Mouse (Mus musculus): Measurements from ENCODE around the gene Slc25a26. TPM values are rescaled to one million over a fixed set of nuclear protein-coding genes. Genes with fewer than 3 reads are reported as not detected.

The Slc25a26 gene
- polyA plus RNA-seq, 1 experiment from 2014 or later: 6.8 TPM

GRCm38 (mm10) chr6:94631779-94632082 lies 131.6 kb downstream of the Slc25a26 start:
- peak overlapping the region; percentile 83 for H3K27ac ChIP-seq
- WGBS: 52% methylated on average over 6 of the region's 6 CpGs
- H3K36me3 ChIP-seq: peaks cover 2% of the 10 kb centered on the region; the same call in 1 of the 2 replicates
- no peak overlapping the region for H3K9ac ChIP-seq
- no peak overlapping the region for H3K4me3 ChIP-seq
- H3K9me3 ChIP-seq (replicated peaks): no peaks in the 10 kb centered on the region
- peak; percentile 51; the same call in 1 of the 2 replicates for ATAC-seq (ENCODE audit: low FRiP score)
- no peak overlapping the region for H3K4me2 ChIP-seq (replicated peaks)
- H3K27me3 ChIP-seq: no peaks in the 10 kb centered on the region
- H3K4me1 ChIP-seq: peaks cover 75% of the 10 kb centered on the region

DNA sequence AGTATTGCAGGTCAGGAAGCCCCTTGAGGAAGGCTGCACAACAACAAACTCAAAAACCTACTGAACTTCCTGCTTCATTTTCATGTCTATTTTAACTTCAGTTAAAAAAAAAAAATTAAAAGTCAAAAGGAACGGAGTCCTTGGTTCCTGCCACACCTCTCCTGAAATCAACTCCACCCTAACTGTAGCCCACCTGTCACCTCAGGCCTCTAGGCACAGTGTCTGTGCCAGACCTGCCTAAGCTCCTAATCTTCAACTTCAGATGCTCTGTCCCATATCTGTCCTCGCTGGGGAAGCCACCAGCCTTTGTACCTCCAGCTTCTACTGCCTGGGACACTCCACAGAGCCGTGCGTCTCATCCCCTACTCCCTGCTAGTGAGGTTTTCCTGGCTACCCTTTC lies 134.1 kb downstream of the Slc25a26 start:
- 84% methylated on average over 4 of the region's 4 CpGs for WGBS

DNA sequence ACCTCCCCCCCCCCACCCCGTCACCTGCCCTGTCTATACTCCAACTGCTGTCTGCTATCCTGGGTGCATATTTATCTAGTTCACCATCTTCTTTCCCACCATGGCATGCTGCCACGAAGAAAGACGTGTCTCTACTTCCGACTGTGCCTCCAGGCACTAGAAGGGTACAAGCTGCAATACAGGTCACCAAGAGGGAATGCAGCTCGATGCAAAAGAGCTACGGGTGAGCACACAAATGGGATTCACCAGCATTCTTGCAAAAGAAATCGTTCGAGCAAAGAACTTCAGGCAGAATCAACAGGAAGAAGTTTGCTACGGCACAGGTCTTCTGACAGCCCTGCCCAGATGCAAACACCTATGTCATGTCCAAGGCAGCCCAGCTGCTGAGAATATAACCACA lies 134.6 kb downstream of the Slc25a26 start:
- no peak for ATAC-seq (ENCODE audit: low FRiP score)
- peaks cover 71% of the 10 kb centered on the region for H3K4me1 ChIP-seq
- WGBS: 69% methylated on average over 9 of the region's 9 CpGs

More for the DNA sequence above, 134.1 kb downstream of the Slc25a26 start:
- no peaks in the 10 kb centered on the region for H3K27me3 ChIP-seq
- H3K36me3 ChIP-seq: 0 out of 2 replicates have a peak, but pooled peaks cover 2% of the 10 kb centered on the region
- H3K9me3 ChIP-seq (replicated peaks): no peaks in the 10 kb centered on the region
- ATAC-seq (ENCODE audit: low FRiP score): no peak
- peak overlapping the region; percentile 48; the same call in 1 of the 2 replicates for H3K27ac ChIP-seq
- no peak overlapping the region for H3K4me2 ChIP-seq (replicated peaks)
- no peak overlapping the region for H3K4me3 ChIP-seq
- peaks cover 72% of the 10 kb centered on the region for H3K4me1 ChIP-seq
- no peak overlapping the region for H3K9ac ChIP-seq

DNA sequence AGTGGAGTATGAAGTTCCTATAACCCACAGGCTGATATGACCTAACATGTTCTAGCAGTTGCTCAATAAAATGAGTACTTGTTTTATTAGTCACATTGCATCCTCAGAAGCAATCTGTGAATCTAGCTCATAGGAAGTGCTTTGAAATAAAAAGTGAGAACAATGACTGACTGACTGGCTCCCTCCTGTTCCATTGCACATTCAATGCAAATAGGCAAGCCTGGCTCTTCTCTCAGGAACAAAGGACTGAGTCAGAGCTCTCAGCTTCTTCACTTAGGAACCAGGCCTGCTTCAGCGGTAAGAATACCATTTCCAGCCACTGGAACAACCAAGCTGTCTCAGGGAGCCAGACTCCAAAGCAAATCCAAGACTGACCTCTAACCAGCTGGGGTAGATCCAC lies 135.2 kb downstream of the Slc25a26 start:
- Histone ChIP-seq H3K4me2 (replicated peaks) (no peak overlapping the region), H3K27ac (0 out of 2 replicates have a peak overlapping the region, but pooled peaks have one; percentile 36), H3K27me3 (no peaks in the 10 kb centered on the region), H3K36me3 (no peaks in the 10 kb centered on the region), H3K9ac (no peak overlapping the region; the same call in 1 of the 2 replicates), H3K4me3 (no peak overlapping the region), H3K9me3 (replicated peaks) (no peaks in the 10 kb centered on the region), H3K4me1 (peaks cover 69% of the 10 kb centered on the region)
- ATAC-seq (ENCODE audit: low FRiP score): no peak
- WGBS: 24% methylated on average over 1 of the region's 1 CpGs

More for the DNA sequence above, 134.6 kb downstream of the Slc25a26 start:
- Histone ChIP-seq H3K36me3 (0 out of 2 replicates have a peak, but pooled peaks cover 2% of the 10 kb centered on the region), H3K4me3 (no peak overlapping the region), H3K9me3 (replicated peaks) (no peaks in the 10 kb centered on the region), H3K4me2 (replicated peaks) (no peak overlapping the region), H3K27me3 (no peaks in the 10 kb centered on the region), H3K9ac (no peak overlapping the region), H3K27ac (0 out of 2 replicates have a peak overlapping the region, but pooled peaks have one; percentile 36)

DNA sequence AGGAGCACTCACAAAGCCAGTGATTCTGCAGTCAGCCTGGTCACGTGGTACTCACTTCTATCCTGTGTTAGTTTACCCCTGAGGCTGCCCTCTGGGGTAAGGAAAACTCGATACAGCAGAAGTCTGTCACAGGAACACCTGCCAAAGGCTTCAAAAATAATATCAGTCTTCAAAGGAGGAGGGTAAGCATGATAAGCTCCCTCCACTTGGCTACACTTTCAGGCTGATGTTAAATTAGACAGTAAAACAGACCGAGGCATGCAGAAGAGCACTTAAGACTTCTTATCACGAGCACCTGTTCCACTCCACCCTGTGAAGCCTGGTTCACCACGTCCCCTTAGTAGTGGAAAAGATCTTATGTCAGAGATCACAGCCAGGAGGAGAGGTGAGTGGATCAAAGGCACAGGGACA lies 136.9 kb downstream of the Slc25a26 start:
- Histone ChIP-seq H3K9me3 (replicated peaks) (no peaks in the 10 kb centered on the region), H3K27ac (no peak overlapping the region; the same call in 1 of the 2 replicates), H3K4me3 (no peak overlapping the region), H3K36me3 (no peaks in the 10 kb centered on the region), H3K4me2 (replicated peaks) (no peak overlapping the region), H3K4me1 (peaks cover 59% of the 10 kb centered on the region), H3K27me3 (no peaks in the 10 kb centered on the region), H3K9ac (no peak overlapping the region)
- 70% methylated on average over 5 of the region's 5 CpGs for WGBS
- ATAC-seq (ENCODE audit: low FRiP score): no peak

DNA sequence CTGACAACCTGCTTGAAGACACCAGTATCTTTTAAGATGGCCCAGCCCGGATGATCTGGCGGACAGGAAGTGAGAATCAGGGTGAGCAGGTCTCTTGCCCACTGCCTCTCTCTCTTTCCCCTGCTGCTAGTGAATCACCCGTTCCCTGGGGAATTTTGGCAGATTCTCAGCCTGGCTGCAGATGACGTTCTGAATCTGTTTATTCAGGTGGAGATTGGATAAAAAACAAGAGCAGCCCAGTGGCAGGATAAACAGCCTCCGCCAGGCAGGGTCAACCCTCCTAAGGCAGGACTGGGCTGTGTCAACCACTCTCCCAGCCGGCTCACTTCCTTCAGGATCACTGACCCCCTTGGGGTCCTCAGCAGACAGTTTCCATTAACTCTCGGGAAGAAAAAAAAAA lies 140.2 kb downstream of the Slc25a26 start:
- peak overlapping the region; percentile 24 for H3K27ac ChIP-seq
- ATAC-seq (ENCODE audit: low FRiP score): 0 out of 2 replicates have a peak, but pooled peaks have one; percentile 21
- no peak overlapping the region for H3K4me2 ChIP-seq (replicated peaks)
- no peak overlapping the region for H3K4me3 ChIP-seq
- peaks cover 54% of the 10 kb centered on the region for H3K4me1 ChIP-seq
- 41% methylated on average over 7 of the region's 7 CpGs for WGBS
- no peaks in the 10 kb centered on the region for H3K36me3 ChIP-seq
- no peaks in the 10 kb centered on the region for H3K27me3 ChIP-seq
- H3K9ac ChIP-seq: no peak overlapping the region
- no peaks in the 10 kb centered on the region for H3K9me3 ChIP-seq (replicated peaks)

DNA sequence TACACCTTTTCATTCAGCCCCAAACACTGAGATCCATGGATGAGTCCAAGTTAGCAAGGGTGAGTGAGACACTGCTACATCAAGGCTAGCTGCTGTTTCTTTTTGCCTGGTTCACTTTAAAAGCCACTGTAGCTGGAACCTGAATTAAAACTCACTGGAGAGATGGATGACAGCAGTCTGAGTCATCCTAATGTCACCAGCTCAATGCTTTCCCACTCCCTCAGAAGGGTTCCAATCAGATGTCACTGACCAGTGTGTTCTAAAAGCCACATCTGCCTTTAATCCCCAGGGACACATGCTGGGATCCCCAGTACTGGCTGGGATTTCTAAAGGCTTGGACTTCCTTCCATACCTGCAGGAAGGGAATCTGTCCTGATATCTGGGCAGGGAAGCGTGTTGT lies 141.9 kb downstream of the Slc25a26 start:
- Histone ChIP-seq H3K9me3 (replicated peaks) (no peaks in the 10 kb centered on the region), H3K27ac (no peak overlapping the region), H3K4me1 (peaks cover 46% of the 10 kb centered on the region), H3K9ac (no peak overlapping the region), H3K4me3 (no peak overlapping the region), H3K27me3 (no peaks in the 10 kb centered on the region), H3K36me3 (no peaks in the 10 kb centered on the region), H3K4me2 (replicated peaks) (no peak overlapping the region)
- 80% methylated on average over 1 of the region's 1 CpGs for WGBS
- no peak for ATAC-seq (ENCODE audit: low FRiP score)

DNA sequence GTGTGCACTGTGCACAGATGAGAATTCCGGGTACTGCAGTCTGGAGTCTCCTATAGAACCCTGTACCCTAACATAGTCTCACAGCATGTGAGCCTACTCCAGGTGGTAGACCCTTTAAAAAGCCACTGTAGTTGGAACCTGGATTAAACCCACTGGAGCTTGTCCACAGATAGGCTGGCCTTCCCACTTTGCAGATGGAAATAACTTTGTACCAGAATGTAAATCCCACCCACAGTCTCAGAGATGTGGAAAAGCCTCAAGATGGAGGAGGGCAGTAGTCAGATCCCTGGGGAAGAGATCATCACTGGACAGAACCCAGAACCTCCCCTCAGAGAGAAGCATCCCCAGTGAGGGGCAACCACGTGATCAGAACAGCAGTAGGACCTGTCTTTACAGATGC lies 143.9 kb downstream of the Slc25a26 start:
- H3K4me1 ChIP-seq: peaks cover 57% of the 10 kb centered on the region

DNA sequence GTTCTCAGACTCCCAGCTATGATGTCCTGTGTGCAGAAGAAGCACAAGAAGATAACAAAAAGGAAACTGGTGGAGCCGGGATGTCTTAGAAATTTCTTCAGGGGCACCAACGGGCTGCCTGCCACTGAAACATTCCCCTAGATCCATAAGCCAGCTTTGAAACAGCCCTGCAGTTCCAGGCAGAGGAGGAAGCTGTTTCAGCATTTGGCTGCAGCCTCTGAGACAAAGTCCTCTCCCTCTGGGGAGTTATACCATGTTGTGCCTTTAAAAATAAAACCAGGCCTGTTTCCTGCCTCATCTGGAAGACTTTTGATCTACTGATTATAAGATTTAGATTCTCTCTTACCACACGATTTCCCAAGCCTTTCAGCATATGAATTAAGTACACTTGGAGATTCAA lies 144.5 kb downstream of the Slc25a26 start:
- H3K9me3 ChIP-seq (replicated peaks): no peaks in the 10 kb centered on the region
- no peaks in the 10 kb centered on the region for H3K36me3 ChIP-seq
- H3K9ac ChIP-seq: no peak overlapping the region
- H3K4me1 ChIP-seq: peaks cover 58% of the 10 kb centered on the region
- WGBS: 85% methylated on average over 3 of the region's 3 CpGs
- ATAC-seq (ENCODE audit: low FRiP score): no peak
- H3K27ac ChIP-seq: no peak overlapping the region
- H3K27me3 ChIP-seq: no peaks in the 10 kb centered on the region
- H3K4me2 ChIP-seq (replicated peaks): no peak overlapping the region
- H3K4me3 ChIP-seq: no peak overlapping the region

More for the DNA sequence above, 143.9 kb downstream of the Slc25a26 start:
- H3K9ac ChIP-seq: no peak overlapping the region
- no peak overlapping the region for H3K4me2 ChIP-seq (replicated peaks)
- no peaks in the 10 kb centered on the region for H3K36me3 ChIP-seq
- H3K27me3 ChIP-seq: no peaks in the 10 kb centered on the region
- WGBS: 90% methylated on average over 2 of the region's 2 CpGs
- no peak overlapping the region for H3K27ac ChIP-seq
- no peaks in the 10 kb centered on the region for H3K9me3 ChIP-seq (replicated peaks)
- no peak for ATAC-seq (ENCODE audit: low FRiP score)
- H3K4me3 ChIP-seq: no peak overlapping the region

DNA sequence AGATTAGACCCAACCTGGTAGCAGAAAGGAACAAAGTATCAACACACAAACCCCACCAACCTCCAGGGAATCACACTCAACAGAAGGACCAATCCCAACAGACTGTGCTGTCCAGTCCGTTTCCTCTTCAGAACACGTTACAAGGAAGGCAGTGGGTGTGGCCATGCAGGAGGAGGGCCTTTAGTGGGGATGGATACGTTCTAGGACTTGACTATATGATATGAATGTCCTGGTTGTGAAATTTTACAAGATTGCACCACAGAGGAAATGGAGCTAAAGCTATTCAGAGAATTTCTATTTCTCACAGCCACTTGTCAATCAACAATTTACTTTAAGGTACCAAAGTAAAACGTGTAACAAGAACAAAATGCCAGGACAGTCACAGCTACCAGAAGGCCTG lies 145.6 kb downstream of the Slc25a26 start:
- Histone ChIP-seq H3K36me3 (no peaks in the 10 kb centered on the region), H3K9ac (no peak overlapping the region), H3K27me3 (no peaks in the 10 kb centered on the region), H3K4me1 (peaks cover 54% of the 10 kb centered on the region), H3K27ac (no peak overlapping the region), H3K9me3 (replicated peaks) (no peaks in the 10 kb centered on the region), H3K4me3 (no peak overlapping the region), H3K4me2 (replicated peaks) (no peak overlapping the region)
- ATAC-seq (ENCODE audit: low FRiP score): no peak
- 53% methylated on average over 4 of the region's 4 CpGs for WGBS

DNA sequence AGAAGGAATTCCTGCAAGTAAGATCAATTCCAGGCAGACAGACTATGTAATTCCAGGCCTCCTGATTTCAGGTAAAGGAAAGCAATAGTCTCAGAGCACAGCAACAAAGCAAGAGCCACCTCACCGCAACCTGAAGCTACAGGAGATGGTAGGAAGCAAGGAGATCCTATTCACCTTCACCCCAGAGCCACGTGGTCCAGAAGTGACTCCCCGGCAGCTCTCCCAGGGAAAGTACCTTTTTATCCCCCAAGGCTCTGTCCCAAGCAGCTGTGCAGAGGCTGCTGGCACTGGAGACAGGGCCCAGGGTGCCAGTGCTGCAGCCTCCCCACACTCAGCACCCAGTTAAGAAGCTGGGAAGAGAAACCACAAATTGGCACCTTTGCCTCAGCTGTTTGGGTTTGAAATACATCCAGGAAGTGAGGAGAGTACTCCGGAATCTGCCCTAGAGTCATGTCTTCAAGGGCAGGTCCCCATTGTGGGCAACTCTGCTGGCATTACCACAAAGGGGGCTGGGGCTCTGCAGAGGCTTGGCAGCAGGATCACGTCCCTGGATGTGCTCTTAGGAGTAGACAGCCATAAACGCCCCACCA lies 146.2 kb downstream of the Slc25a26 start:
- H3K27ac ChIP-seq: peak overlapping the region; percentile 35; the same call in 1 of the 2 replicates
- WGBS: 75% methylated on average over 6 of the region's 6 CpGs

GRCm38 (mm10) chr6:94646902-94647301 lies 146.8 kb downstream of the Slc25a26 start:
- Histone ChIP-seq H3K4me3 (no peak overlapping the region), H3K27me3 (no peaks in the 10 kb centered on the region), H3K9me3 (replicated peaks) (no peaks in the 10 kb centered on the region), H3K27ac (no peak overlapping the region), H3K9ac (no peak overlapping the region), H3K4me1 (peaks cover 56% of the 10 kb centered on the region), H3K36me3 (no peaks in the 10 kb centered on the region), H3K4me2 (replicated peaks) (no peak overlapping the region)
- ATAC-seq (ENCODE audit: low FRiP score): no peak
- 73% methylated on average over 6 of the region's 6 CpGs for WGBS

More for the DNA sequence above, 146.2 kb downstream of the Slc25a26 start:
- no peak overlapping the region for H3K9ac ChIP-seq
- ATAC-seq (ENCODE audit: low FRiP score): no peak
- H3K27me3 ChIP-seq: no peaks in the 10 kb centered on the region
- no peaks in the 10 kb centered on the region for H3K36me3 ChIP-seq
- no peaks in the 10 kb centered on the region for H3K9me3 ChIP-seq (replicated peaks)
- H3K4me2 ChIP-seq (replicated peaks): no peak overlapping the region
- H3K4me1 ChIP-seq: peaks cover 53% of the 10 kb centered on the region
- H3K4me3 ChIP-seq: no peak overlapping the region

Measured in hindbrain, embryonic 12.5 days (tissue).